Mouse (Mus musculus) bone marrow, adult 2 months (tissue): ENCODE data around the gene Kidins220.

Experiments
- CTCF ChIP-seq: fragments of 200-500 bp; IDR thresholded peaks from 2 replicates; pipeline ENCODE4 v1.5.1; 2011; ENCODE audit warnings: low read length, control low read depth; ENCODE audit not compliant: control insufficient read depth, insufficient read depth
- POLR2A ChIP-seq: fragments of 200-500 bp; IDR thresholded peaks from 2 replicates; pipeline ENCODE4 v1.6.1; 2011; ENCODE audit warnings: low read depth, mild to moderate bottlenecking, control low read depth, low read length, borderline replicate concordance; ENCODE audit not compliant: control insufficient read depth

GRCm38 (mm10) chr12:25012555-25013540 is 38.1 kb downstream of the Kidins220 start:
- no peak for TF ChIP-seq CTCF
- TF ChIP-seq POLR2A, result no peak
